Mouse (Mus musculus) megakaryocyte, embryonic 14.5 days (primary cell): ENCODE data around the gene Jaml.

Experiments used
- FLI1 ChIP-seq: IDR thresholded peaks from 2 replicates; pipeline ENCODE4 v1.6.1; 2012; ENCODE audit warnings: low read length, inconsistent platforms, mixed read lengths
- GATA1 ChIP-seq: IDR thresholded peaks from 3 replicates; pipeline ENCODE4 v1.6.1; 2012; ENCODE audit warnings: mixed read lengths, low read length, inconsistent platforms, borderline replicate concordance

DNA sequence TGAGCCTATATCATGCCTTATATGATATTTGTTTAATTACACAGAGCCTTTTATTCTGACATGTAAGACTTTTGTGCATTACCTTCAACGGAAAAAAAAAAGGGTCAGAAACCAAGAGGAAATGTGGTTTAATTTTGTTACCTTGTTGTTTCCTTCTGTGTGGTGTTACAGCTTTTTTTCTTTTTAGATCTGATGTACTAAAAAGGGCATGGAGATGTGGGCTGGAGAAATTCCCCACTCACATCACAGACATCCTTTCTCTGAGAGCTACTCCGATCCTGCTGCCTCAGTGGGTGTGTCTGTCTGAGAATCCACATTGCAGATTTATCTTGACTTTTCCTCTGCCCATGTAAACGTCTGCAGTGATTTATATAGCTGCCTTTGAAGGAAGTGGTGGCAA, 16.3 kb upstream of the Jaml start:
- TF ChIP-seq GATA1: no peak
- no peak for TF ChIP-seq FLI1
